Mouse (Mus musculus) CH12.LX (cell line): ENCODE data around the gene Copa. TPM values are rescaled to one million over a fixed set of nuclear protein-coding genes. Genes with fewer than 3 reads are reported as not detected.

ENCODE experiments used
- DNase-seq: peaks from one replicate; pipeline ENCODE4 v3.0.0-alpha.2; 2013; ENCODE audit errors: extremely low read depth
- H3K27ac ChIP-seq: 2 replicates; pipeline ENCODE4 v1.5.1; 2012; ENCODE audit warnings: low read depth, mild to moderate bottlenecking, control low read depth, moderate library complexity; ENCODE audit not compliant: insufficient read depth
- H3K27me3 ChIP-seq: replicated peaks from 2 replicates; pipeline ENCODE3; 2012; ENCODE audit warnings: inconsistent platforms
- H3K36me3 ChIP-seq, 2 experiments: replicated peaks in 1 of 2; 2 replicates each; pipeline versions ENCODE3 to v1.6.1; 2012; ENCODE audit warnings: inconsistent platforms in 1 of 2, low read length in 1 of 2, mild to moderate bottlenecking in 1 of 2, mixed read lengths in 1 of 2, moderate library complexity in 1 of 2; ENCODE audit not compliant: control insufficient read depth in 1 of 2, insufficient read depth in 1 of 2
- H3K4me1 ChIP-seq, 2 experiments: 2 replicates each; pipeline ENCODE4 v1.6.1; 2012; ENCODE audit warnings: inconsistent platforms in 1 of 2, moderate library complexity in 1 of 2; ENCODE audit not compliant: insufficient read depth in 2 of 2, control insufficient read depth in 1 of 2
- H3K4me2 ChIP-seq: 2 replicates; pipeline ENCODE4 v1.6.1; 2012; ENCODE audit warnings: low read depth, mild to moderate bottlenecking, control low read depth; ENCODE audit not compliant: poor library complexity, insufficient read depth, severe bottlenecking
- H3K4me3 ChIP-seq, 3 experiments: fragments of 150-350 bp in 1 of 3; sonication (generic) in 1 of 3; replicated peaks in 1 of 3; 2 replicates each; pipeline versions ENCODE3 to v1.5.1; 2011 to 2012; ENCODE audit warnings: low read depth in 2 of 3, low read length in 2 of 3, mild to moderate bottlenecking in 2 of 3, moderate library complexity in 2 of 3, control low read depth in 1 of 3, improper control_type of control experiment in 1 of 3, inconsistent platforms in 1 of 3, mixed read lengths in 1 of 3; ENCODE audit not compliant: poor library complexity in 1 of 3
- H3K79me2 ChIP-seq: replicated peaks from 2 replicates; pipeline ENCODE4 v1.6.1; 2012; ENCODE audit warnings: mild to moderate bottlenecking, moderate library complexity; ENCODE audit not compliant: control insufficient read depth, poor library complexity, insufficient read depth, severe bottlenecking; ENCODE audit errors: extremely low read depth
- H3K9ac ChIP-seq: 2 replicates; pipeline ENCODE4 v1.6.1; 2012; ENCODE audit warnings: low read depth, mild to moderate bottlenecking, control low read depth, moderate library complexity; ENCODE audit not compliant: insufficient read depth
- H3K9me3 ChIP-seq: replicated peaks from 2 replicates; pipeline ENCODE3; 2012; ENCODE audit warnings: low read length, inconsistent platforms, mixed read lengths
- BHLHE40 ChIP-seq: IDR thresholded peaks from 2 replicates; pipeline ENCODE4 v1.6.1; 2011; ENCODE audit warnings: mild to moderate bottlenecking, low read depth, low read length, improper control_type of control experiment
- CHD2 ChIP-seq: IDR thresholded peaks from 2 replicates; pipeline ENCODE4 v1.6.1; 2011; ENCODE audit warnings: low read length, improper control_type of control experiment
- E2F4 ChIP-seq: IDR thresholded peaks from 2 replicates; pipeline ENCODE4 v1.6.1; 2011; ENCODE audit warnings: low read depth, low read length, improper control_type of control experiment; ENCODE audit not compliant: insufficient replicate concordance
- IRF4 ChIP-seq: IDR thresholded peaks from 2 replicates; pipeline ENCODE4 v1.6.1; 2014; ENCODE audit warnings: low read depth, mild to moderate bottlenecking, inconsistent platforms, low read length, improper control_type of control experiment
- JUN ChIP-seq: IDR thresholded peaks from 2 replicates; pipeline ENCODE4 v1.6.1; 2011; ENCODE audit warnings: low read depth, mild to moderate bottlenecking, low read length, improper control_type of control experiment, moderate library complexity; ENCODE audit not compliant: insufficient read depth
- MAX ChIP-seq: IDR thresholded peaks from 2 replicates; pipeline ENCODE4 v1.6.1; 2011; ENCODE audit warnings: low read length, improper control_type of control experiment
- MAZ ChIP-seq: IDR thresholded peaks from 2 replicates; pipeline ENCODE4 v1.6.1; 2012; ENCODE audit warnings: low read depth, mild to moderate bottlenecking, inconsistent platforms, low read length, improper control_type of control experiment, moderate library complexity
- MEF2A ChIP-seq: IDR thresholded peaks from 2 replicates; pipeline ENCODE4 v1.6.1; 2014; ENCODE audit warnings: low read depth, mild to moderate bottlenecking, inconsistent platforms, low read length, improper control_type of control experiment, borderline replicate concordance
- NRF1 ChIP-seq: IDR thresholded peaks from 2 replicates; pipeline ENCODE4 v1.6.1; 2014; ENCODE audit warnings: low read depth, mild to moderate bottlenecking, inconsistent platforms, low read length, improper control_type of control experiment, moderate library complexity
- POLR2A ChIP-seq: IDR thresholded peaks from 2 replicates; pipeline ENCODE4 v1.6.1; 2011; ENCODE audit warnings: low read depth, mild to moderate bottlenecking, improper control_type of control experiment, low read length
- POLR2AphosphoS2 ChIP-seq: IDR thresholded peaks from 2 replicates; pipeline ENCODE4 v1.6.1; 2011; ENCODE audit warnings: low read depth, low read length, improper control_type of control experiment
- RAD21 ChIP-seq: IDR thresholded peaks from 2 replicates; pipeline ENCODE4 v1.6.1; 2011; ENCODE audit warnings: low read depth, mild to moderate bottlenecking, low read length, improper control_type of control experiment, moderate library complexity
- RCOR1 ChIP-seq: conservative IDR thresholded peaks from 2 replicates; pipeline ENCODE4 v1.6.1; 2012; ENCODE audit warnings: low read depth, mild to moderate bottlenecking, inconsistent platforms, low read length, improper control_type of control experiment
- SMC3 ChIP-seq: IDR thresholded peaks from 2 replicates; pipeline ENCODE4 v1.6.1; 2011; ENCODE audit warnings: low read depth, low read length, improper control_type of control experiment
- TCF12 ChIP-seq: IDR thresholded peaks from 2 replicates; pipeline ENCODE4 v1.6.1; 2014; ENCODE audit warnings: low read depth, mild to moderate bottlenecking, inconsistent platforms, low read length, improper control_type of control experiment
- USF1 ChIP-seq: IDR thresholded peaks from 2 replicates; pipeline ENCODE4 v1.6.1; 2014; ENCODE audit warnings: low read depth, mild to moderate bottlenecking, inconsistent platforms, low read length, improper control_type of control experiment
- USF2 ChIP-seq: conservative IDR thresholded peaks from 2 replicates; pipeline ENCODE4 v1.6.1; 2011; ENCODE audit warnings: low read depth, low read length, improper control_type of control experiment
- ZC3H11A ChIP-seq: IDR thresholded peaks from 2 replicates; pipeline ENCODE4 v1.6.1; 2012; ENCODE audit warnings: low read depth, mild to moderate bottlenecking, inconsistent platforms, low read length, improper control_type of control experiment
- ZMIZ1 ChIP-seq: IDR thresholded peaks from 2 replicates; pipeline ENCODE4 v1.6.1; 2012; ENCODE audit warnings: low read depth, mild to moderate bottlenecking, inconsistent platforms, low read length, improper control_type of control experiment
- dilution Hi-C: fragments of 300-500 bp; cut with MboI; formaldehyde crosslinking; loops from 2 replicates; pipeline ENCODE4 v1.14.3; 2020; ENCODE audit warnings: low sequenced_read_pairs; ENCODE audit not compliant: extremely low pct_unique_long_range_greater_than_20kb, extremely low pct_ligation_motif_present
- in situ Hi-C: fragments of 300-500 bp; cut with MboI; formaldehyde crosslinking; loops from 3 replicates; pipeline ENCODE4 v1.14.3; 2019; ENCODE audit warnings: low sequenced_read_pairs, low pct_ligation_motif_present, low pct_unique_long_range_greater_than_20kb, mixed read lengths
- polyA plus RNA-seq: library from polyadenylated mRNA; unstranded; fragments of >175 nt; gene quantifications from 2 replicates; pipeline ENCODE4 v1.2.1, GENCODE M21; 2012; ENCODE audit warnings: low read depth; ENCODE audit not compliant: insufficient read length
- total RNA-seq, 2 experiments: library from RNA; depleted of rRNA; stranded (reverse); fragments of 300-350 nt in 1 of 2; fragments of >200 nt in 1 of 2; gene quantifications; 2 replicates each; pipeline ENCODE4 v1.2.3; 2012 to 2014

Gene Copa
- total and polyA plus RNA-seq, 3 experiments: 157 to 165 (median 158) TPM

DNA sequence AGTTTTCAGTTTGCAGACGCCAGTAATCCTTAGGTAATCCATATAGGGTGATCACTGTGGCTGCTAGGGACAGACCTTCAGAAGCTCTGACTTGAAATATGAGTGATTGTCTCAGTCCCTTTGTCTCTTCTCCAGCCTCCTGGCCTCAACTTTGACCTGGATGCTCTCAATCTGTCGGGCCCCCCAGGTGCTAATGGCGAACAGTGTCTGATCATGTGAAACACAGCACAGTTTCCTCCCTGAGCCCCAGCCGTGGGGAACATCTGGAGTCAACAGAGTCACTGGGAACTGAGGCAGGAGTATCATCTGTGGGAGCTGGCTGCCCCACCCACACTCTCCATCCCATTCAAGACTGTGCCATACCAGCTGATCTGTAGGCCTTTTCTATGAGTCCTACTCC, 51.7 kb downstream of the Copa start:
- Histone ChIP-seq H3K79me2 (no peaks in the 10 kb centered on the region), H3K4me2 (no peak overlapping the region), H3K9ac (no peak overlapping the region), H3K36me3 (peaks cover 45 to 64% of the 10 kb centered on the region in 2 experiments), H3K4me3 (no peak overlapping the region), H3K9me3 (no peaks in the 10 kb centered on the region), H3K4me1 (no peaks in the 10 kb centered on the region), H3K27ac (no peak overlapping the region), H3K27me3 (no peaks in the 10 kb centered on the region)
- in situ Hi-C loops (no loop called here), dilution Hi-C loops (no loop called here)
- no peak for TF ChIP-seq POLR2AphosphoS2
- no peak for TF ChIP-seq SMC3
- no peak for TF ChIP-seq JUN
- no peak for TF ChIP-seq MAZ
- TF ChIP-seq ZMIZ1: no peak
- no peak for TF ChIP-seq RAD21
- TF ChIP-seq POLR2A: no peak
- TF ChIP-seq MAX: no peak
- no peak for DNase-seq

DNA sequence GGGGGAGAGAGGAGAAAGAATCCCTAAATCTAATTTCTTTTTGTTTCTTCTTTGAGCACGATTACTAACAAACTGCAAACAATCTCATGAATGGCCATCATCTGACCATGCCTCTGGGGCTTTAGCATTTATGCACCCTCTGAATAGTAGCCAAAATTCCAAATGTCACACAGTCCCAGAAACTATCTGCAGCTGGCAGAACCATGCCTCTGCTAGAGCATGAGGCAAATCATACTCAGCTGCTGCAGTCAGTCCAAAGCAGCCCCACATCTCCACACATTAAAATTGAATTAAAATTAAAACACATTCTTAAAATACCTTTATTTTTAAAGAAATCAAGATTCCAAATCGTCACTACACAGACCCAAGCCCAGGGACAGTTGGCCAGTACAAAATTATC, 57.8 kb downstream of the Copa start:
- dilution Hi-C loops: no loop called here
- H3K9me3 ChIP-seq: no peaks in the 10 kb centered on the region
- H3K9ac ChIP-seq: no peak overlapping the region
- in situ Hi-C loops: no loop called here
- TF ChIP-seq CHD2 (no peak), NRF1 (no peak), TCF12 (no peak), IRF4 (no peak), USF2 (no peak), JUN (no peak), ZMIZ1 (no peak), ZC3H11A (no peak)
- no peak for DNase-seq
- H3K36me3 ChIP-seq: peaks cover 0 to 10% of the 10 kb centered on the region in 2 experiments
- H3K27me3 ChIP-seq: no peaks in the 10 kb centered on the region
- H3K4me2 ChIP-seq: no peak overlapping the region
- H3K27ac ChIP-seq: no peak overlapping the region
- H3K4me1 ChIP-seq: peaks cover 0 to 6% of the 10 kb centered on the region in 2 experiments; a peak in 2 of 4 replicates
- no peaks in the 10 kb centered on the region for H3K79me2 ChIP-seq
- no peak overlapping the region for H3K4me3 ChIP-seq

GRCm38 (mm10) chr1:172140825-172141224, 58.5 kb downstream of the Copa start:
- H3K27me3 ChIP-seq: no peaks in the 10 kb centered on the region
- H3K27ac ChIP-seq: no peak overlapping the region
- dilution Hi-C loops: no loop called here
- peaks cover 0 to 6% of the 10 kb centered on the region in 2 experiments for H3K36me3 ChIP-seq
- TF ChIP-seq SMC3 (no peak), E2F4 (no peak), MEF2A (no peak), POLR2AphosphoS2 (no peak), USF2 (no peak), USF1 (no peak), RCOR1 (no peak), BHLHE40 (no peak), MAZ (no peak)
- TF ChIP-seq, all 38 proteins: peak for 0
- Histone ChIP-seq H3K4me2 (no peak overlapping the region), H3K4me3 (no peak overlapping the region), H3K9me3 (no peaks in the 10 kb centered on the region), H3K4me1 (peaks cover 0 to 6% of the 10 kb centered on the region in 2 experiments; a peak in 2 of 4 replicates), H3K9ac (no peak overlapping the region), H3K79me2 (no peaks in the 10 kb centered on the region)
- in situ Hi-C loops: no loop called here
- DNase-seq: no peak
